Mouse (Mus musculus) embryo, embryonic 11.5 days (tissue): Measurements from ENCODE around the gene Ifitm1.
"Not testable (repeated sequence)": the region's sequence is repeated elsewhere in the genome, so short reads cannot be mapped to it uniquely, and the experiment has no call there.

ENCODE experiments used
- DNase-seq: peaks from one replicate; pipeline ENCODE4 v3.0.0-alpha.2; 2012; ENCODE audit warnings: low read depth, low spot score

The Ifitm1 gene

GRCm38 (mm10) chr7:140949824-140950530, 17.0 kb upstream of the Ifitm1 start, which contains the start of gene Ifitm5:
Gene Ifitm5, minus strand, starts transcription at chr7:140950291.
- DNase-seq: no peak

GRCm38 (mm10) chr7:140951051-140951450, 16.0 kb upstream of the Ifitm1 start:
- no peak for DNase-seq

- DNase-seq: no peak
These were observed 15.3 kb upstream of the Ifitm1 start for GRCm38 (mm10) chr7:140951765-140952164.

GRCm38 (mm10) chr7:140952441-140952840, 14.6 kb upstream of the Ifitm1 start:
- no peak for DNase-seq

- no peak for DNase-seq
These were observed 13.9 kb upstream of the Ifitm1 start for GRCm38 (mm10) chr7:140953133-140953532.

- no peak for DNase-seq
These were observed 13.0 kb upstream of the Ifitm1 start for GRCm38 (mm10) chr7:140953800-140954732.

- DNase-seq: no peak
These were observed 12.3 kb upstream of the Ifitm1 start for GRCm38 (mm10) chr7:140954733-140955071.

GRCm38 (mm10) chr7:140955342-140955741, 11.7 kb upstream of the Ifitm1 start:
- DNase-seq: no peak

GRCm38 (mm10) chr7:140955758-140956555, 11.1 kb upstream of the Ifitm1 start, which contains the start of the genes Gm45717 and Ifitm2:
Gene Gm45717, minus strand, starts transcription at chr7:140955937.
Gene Ifitm2, minus strand, starts transcription at chr7:140955987.
- peak; percentile 73 for DNase-seq

- DNase-seq: no peak
These were observed 10.5 kb upstream of the Ifitm1 start for GRCm38 (mm10) chr7:140956556-140956869.

GRCm38 (mm10) chr7:140959181-140959901, 7.7 kb upstream of the Ifitm1 start:
- DNase-seq: no peak

- DNase-seq: no peak
These were observed 7.0 kb upstream of the Ifitm1 start for GRCm38 (mm10) chr7:140960026-140960425.

GRCm38 (mm10) chr7:140961416-140961815, 5.6 kb upstream of the Ifitm1 start:
- no peak for DNase-seq

GRCm38 (mm10) chr7:140962733-140963132, 4.3 kb upstream of the Ifitm1 start:
- no peak for DNase-seq

GRCm38 (mm10) chr7:140967862-140968591, 1.0 kb downstream of the Ifitm1 start:
- peak; percentile 34 for DNase-seq

GRCm38 (mm10) chr7:140968710-140969109, 1.7 kb downstream of the Ifitm1 start:
- not testable (repeated sequence) for DNase-seq

GRCm38 (mm10) chr7:140970931-140971330, 3.9 kb downstream of the Ifitm1 start:
- no peak for DNase-seq

GRCm38 (mm10) chr7:140971479-140972171, 4.6 kb downstream of the Ifitm1 start:
- DNase-seq: no peak

GRCm38 (mm10) chr7:140973396-140974165, 6.6 kb downstream of the Ifitm1 start:
- no peak for DNase-seq
